Mouse (Mus musculus): Measurements from ENCODE around the gene Ap5s1.

DNA sequence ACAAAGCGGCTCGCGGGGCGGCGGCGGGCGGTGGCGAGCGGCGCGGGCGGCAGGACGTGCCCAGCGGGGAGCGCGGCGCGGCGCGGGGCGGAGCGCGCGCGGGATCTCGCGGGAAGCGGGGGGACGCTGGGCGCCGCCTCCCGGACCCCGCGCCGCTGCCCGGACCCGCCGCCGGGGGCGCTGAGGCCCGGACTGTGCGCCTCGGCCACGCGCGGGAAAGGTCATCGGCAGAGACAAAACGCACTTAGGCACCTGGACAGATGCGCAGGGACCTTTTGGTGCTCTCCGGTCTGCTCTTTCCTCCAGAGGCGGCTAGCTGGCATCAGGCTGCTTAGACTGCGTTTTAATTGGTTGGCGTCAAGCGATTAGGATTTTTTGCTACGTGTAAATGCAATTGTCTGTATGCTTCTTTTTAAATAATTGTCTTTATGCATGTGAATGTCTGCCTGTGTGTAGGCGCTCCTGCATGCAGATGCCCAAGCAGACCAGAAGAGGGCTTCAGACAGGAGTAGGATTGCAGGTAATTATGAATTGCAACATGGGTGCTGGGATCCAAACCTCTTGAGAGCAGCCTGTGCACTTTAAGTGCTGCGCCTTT is 26.8 kb upstream of the Ap5s1 start, which contains the start of gene Cenpb:
- TF ChIP-seq CTCF (IDR thresholded peaks at IDR 0.05; ENCODE audit: low read depth), result peak; percentile 44
- no peak for TF ChIP-seq EP300 (IDR thresholded peaks at IDR 0.05; ENCODE audit: low read depth)

Measured in liver, postnatal 0 days (tissue).